Mouse (Mus musculus) midbrain, embryonic 11.5 days (tissue): Measurements from ENCODE around the gene Brinp3. TPM values are rescaled to one million over a fixed set of nuclear protein-coding genes. Genes with fewer than 3 reads are reported as not detected.

ENCODE experiments used
- ATAC-seq: fragments of 200-750 bp; cut with Nextera tagmentation; 2 replicates; pipeline ENCODE4 v1.8.0; 2017; ENCODE audit warnings: moderate TSS enrichment, moderate library complexity; ENCODE audit not compliant: low FRiP score
- DNase-seq: peaks from one replicate; pipeline ENCODE4 v3.0.0; 2015; ENCODE audit warnings: low spot score; ENCODE audit errors: missing footprints
- H3K27ac ChIP-seq: fragments of 300-500 bp; sonication (generic); 2 replicates; pipeline ENCODE4 v1.5.1; 2014; ENCODE audit warnings: low read depth, low read length
- H3K27me3 ChIP-seq: fragments of 300-500 bp; sonication (generic); 2 replicates; pipeline ENCODE4 v1.6.1; 2014; ENCODE audit warnings: mild to moderate bottlenecking, low read length, moderate library complexity, mixed read lengths; ENCODE audit not compliant: control insufficient read depth, insufficient read depth
- H3K36me3 ChIP-seq: fragments of 300-500 bp; sonication (generic); 2 replicates; pipeline ENCODE4 v1.6.1; 2014; ENCODE audit warnings: mild to moderate bottlenecking, low read length, moderate library complexity, mixed read lengths; ENCODE audit not compliant: control insufficient read depth, insufficient read depth
- H3K4me1 ChIP-seq: fragments of 300-500 bp; sonication (generic); 2 replicates; pipeline ENCODE4 v1.6.1; 2014; ENCODE audit warnings: low read length; ENCODE audit not compliant: control insufficient read depth, insufficient read depth
- H3K4me2 ChIP-seq: fragments of 300-500 bp; sonication (generic); 2 replicates; pipeline ENCODE4 v1.6.1; 2014; ENCODE audit warnings: mild to moderate bottlenecking, moderate library complexity
- H3K4me3 ChIP-seq: fragments of 300-500 bp; sonication (generic); 2 replicates; pipeline ENCODE4 v1.5.1; 2014; ENCODE audit warnings: low read depth, low read length
- H3K9ac ChIP-seq: fragments of 300-500 bp; sonication (generic); 2 replicates; pipeline ENCODE4 v1.6.1; 2014; ENCODE audit warnings: low read length
- H3K9me3 ChIP-seq: fragments of 300-500 bp; sonication (generic); 2 replicates; pipeline ENCODE4 v1.6.1; 2016; ENCODE audit warnings: low read length; ENCODE audit not compliant: control insufficient read depth
- WGBS: fragments of 180-500 bp; shearing (Covaris S2); extraction: QIAGEN DNeasy Blood & Tissue Kit; methylation state at CpG from one replicate; pipeline ENCODE4 v1.1.7; 2014; 5-methylcytosine and 5-hydroxymethylcytosine counted together
- polyA plus RNA-seq: library from polyadenylated mRNA; unstranded; fragments of >200 nt; fragmentation: Nextera tagmentation; extraction: Ambion mirVana; gene quantifications from 2 replicates; pipeline ENCODE4 v1.2.1, GENCODE M21; 2014

Gene Brinp3
- polyA plus RNA-seq: 1.1 and 1.9 TPM in 2 replicates

GRCm38 (mm10) chr1:146494681-146495331 is at the start of gene Brinp3:
Brinp3 (plus strand) TSS chr1:146494760.
- Histone ChIP-seq H3K4me3 (peak within 1 kb of the TSS; percentile 38), H3K9me3 (no peaks in the 10 kb centered on the region), H3K27ac (no peak within 1 kb of the TSS; the same call in 1 of the 2 replicates), H3K4me1 (peaks cover 6% of the 10 kb centered on the region), H3K9ac (peak within 1 kb of the TSS; percentile 57), H3K4me2 (peak within 1 kb of the TSS; percentile 70), H3K36me3 (no peaks in the 10 kb centered on the region), H3K27me3 (peaks cover 16% of the 10 kb centered on the region)
- ATAC-seq (no peak; the same call in 1 of the 2 replicates), DNase-seq (peak; percentile 92)
- under 1% methylated on average over 19 of the region's 19 CpGs for WGBS

GRCm38 (mm10) chr1:146494221-146494620 is 339 bp upstream of the Brinp3 start:
- H3K36me3 ChIP-seq: no peaks in the 10 kb centered on the region
- H3K9me3 ChIP-seq: no peaks in the 10 kb centered on the region
- H3K9ac ChIP-seq: peak overlapping the region; percentile 57; the same call in 1 of the 2 replicates
- peaks cover 16% of the 10 kb centered on the region for H3K27me3 ChIP-seq
- ATAC-seq (no peak), DNase-seq (peak; percentile 90)
- H3K4me2 ChIP-seq: peak overlapping the region; percentile 70
- H3K27ac ChIP-seq: no peak overlapping the region; the same call in 1 of the 2 replicates
- peak overlapping the region; percentile 38 for H3K4me3 ChIP-seq
- WGBS: 7% methylated on average over 7 of the region's 7 CpGs
- peaks cover 6% of the 10 kb centered on the region for H3K4me1 ChIP-seq

- Histone ChIP-seq H3K36me3 (no peaks in the 10 kb centered on the region), H3K27me3 (peaks cover 16% of the 10 kb centered on the region), H3K4me3 (peak overlapping the region; percentile 38; the same call in 1 of the 2 replicates), H3K27ac (no peak overlapping the region), H3K4me2 (peak overlapping the region; percentile 70), H3K4me1 (peaks cover 6% of the 10 kb centered on the region), H3K9ac (no peak overlapping the region; the same call in 1 of the 2 replicates), H3K9me3 (no peaks in the 10 kb centered on the region)
- DNase-seq: no peak
- ATAC-seq: no peak
- 1% methylated on average over 3 of the region's 3 CpGs for WGBS
Observed at GRCm38 (mm10) chr1:146495386-146495785, 826 bp downstream of the Brinp3 start.

GRCm38 (mm10) chr1:146497381-146498081 is 3.0 kb downstream of the Brinp3 start:
- Histone ChIP-seq H3K9ac (peak overlapping the region; percentile 57), H3K9me3 (no peaks in the 10 kb centered on the region), H3K27me3 (peaks cover 16% of the 10 kb centered on the region), H3K4me1 (peaks cover 6% of the 10 kb centered on the region), H3K4me3 (peak overlapping the region; percentile 48), H3K4me2 (peak overlapping the region; percentile 85), H3K27ac (no peak overlapping the region), H3K36me3 (no peaks in the 10 kb centered on the region)
- WGBS: under 1% methylated on average over 28 of the region's 28 CpGs
- ATAC-seq: peak; percentile 81
- peak; percentile 96 for DNase-seq

- H3K9me3 ChIP-seq: no peaks in the 10 kb centered on the region
- H3K27ac ChIP-seq: no peak overlapping the region
- DNase-seq (peak; percentile 91), ATAC-seq (peak; percentile 43)
- peaks cover 16% of the 10 kb centered on the region for H3K27me3 ChIP-seq
- H3K36me3 ChIP-seq: no peaks in the 10 kb centered on the region
- peaks cover 6% of the 10 kb centered on the region for H3K4me1 ChIP-seq
- H3K4me2 ChIP-seq: peak overlapping the region; percentile 85
- peak overlapping the region; percentile 48 for H3K4me3 ChIP-seq
- peak overlapping the region; percentile 57 for H3K9ac ChIP-seq
- WGBS: under 1% methylated on average over 16 of the region's 16 CpGs
Observed at GRCm38 (mm10) chr1:146498085-146498779, 3.7 kb downstream of the Brinp3 start.

GRCm38 (mm10) chr1:146498780-146499114 is 4.2 kb downstream of the Brinp3 start:
- 7% methylated on average over 1 of the region's 1 CpGs for WGBS
- no peaks in the 10 kb centered on the region for H3K9me3 ChIP-seq
- ATAC-seq (no peak; the same call in 1 of the 2 replicates), DNase-seq (no peak)
- H3K4me3 ChIP-seq: peak overlapping the region; percentile 48; the same call in 1 of the 2 replicates
- H3K27ac ChIP-seq: no peak overlapping the region
- no peaks in the 10 kb centered on the region for H3K36me3 ChIP-seq
- H3K9ac ChIP-seq: no peak overlapping the region
- peaks cover 16% of the 10 kb centered on the region for H3K27me3 ChIP-seq
- peak overlapping the region; percentile 85 for H3K4me2 ChIP-seq
- peaks cover 6% of the 10 kb centered on the region for H3K4me1 ChIP-seq

- 78% methylated on average over 2 of the region's 2 CpGs for WGBS
- no peak for ATAC-seq
- no peak for DNase-seq
- Histone ChIP-seq H3K36me3 (no peaks in the 10 kb centered on the region), H3K27ac (no peak overlapping the region), H3K4me3 (no peak overlapping the region), H3K9me3 (no peaks in the 10 kb centered on the region), H3K4me2 (no peak overlapping the region), H3K27me3 (no peaks in the 10 kb centered on the region), H3K4me1 (no peaks in the 10 kb centered on the region), H3K9ac (no peak overlapping the region)
Observed at GRCm38 (mm10) chr1:146515377-146515776, 20.8 kb downstream of the Brinp3 start.

GRCm38 (mm10) chr1:146523727-146524573 is 29.4 kb downstream of the Brinp3 start:
- Histone ChIP-seq H3K27me3 (no peaks in the 10 kb centered on the region), H3K4me1 (no peaks in the 10 kb centered on the region), H3K9me3 (no peaks in the 10 kb centered on the region), H3K9ac (no peak overlapping the region), H3K4me2 (no peak overlapping the region), H3K36me3 (no peaks in the 10 kb centered on the region), H3K4me3 (no peak overlapping the region), H3K27ac (no peak overlapping the region)
- 58% methylated on average over 11 of the region's 11 CpGs for WGBS
- ATAC-seq: peak; percentile 66
- DNase-seq: peak; percentile 82
